Mouse (Mus musculus) olfactory bulb, adult 2 months (tissue): Measurements from ENCODE around the gene Tnfaip1. TPM values are rescaled to one million over a fixed set of nuclear protein-coding genes. Genes with fewer than 3 reads are reported as not detected.

Source experiments
- H3K27ac ChIP-seq: fragments of 200-500 bp; 2 replicates; pipeline ENCODE4 v1.5.1; 2012; ENCODE audit warnings: low read depth, low read length; ENCODE audit not compliant: insufficient read depth
- H3K4me1 ChIP-seq: fragments of 200-500 bp; 2 replicates; pipeline ENCODE4 v1.6.1; 2012; ENCODE audit warnings: low read length; ENCODE audit not compliant: control insufficient read depth, insufficient read depth
- H3K4me3 ChIP-seq: fragments of 200-500 bp; 2 replicates; pipeline ENCODE4 v1.5.1; 2012; ENCODE audit warnings: mild to moderate bottlenecking, low read depth, low read length, moderate library complexity; ENCODE audit not compliant: insufficient read depth
- CTCF ChIP-seq: fragments of 200-500 bp; IDR thresholded peaks from 2 replicates; pipeline ENCODE4 v1.5.1; 2012; ENCODE audit warnings: low read depth, mild to moderate bottlenecking, low read length, moderate library complexity; ENCODE audit not compliant: insufficient read depth
- POLR2A ChIP-seq: fragments of 200-500 bp; IDR thresholded peaks from 2 replicates; pipeline ENCODE4 v1.6.1; 2012; ENCODE audit warnings: mild to moderate bottlenecking, low read depth, low read length, moderate library complexity; ENCODE audit not compliant: insufficient read depth
- WGBS: fragments of 180-500 bp; shearing (Covaris S2); methylation state at CpG from one replicate; pipeline ENCODE4 v1.1.7; 2018; 5-methylcytosine and 5-hydroxymethylcytosine counted together
- polyA plus RNA-seq: library from polyadenylated mRNA; stranded (reverse); fragments of >200 nt; gene quantifications from 2 replicates; pipeline ENCODE4 v1.2.4, GENCODE M21; 2012; ENCODE audit warnings: low replicate concordance; ENCODE audit not compliant: missing spikeins, insufficient read depth, insufficient read length

Tnfaip1 gene
- polyA plus RNA-seq, 1 experiment, result not detected

DNA sequence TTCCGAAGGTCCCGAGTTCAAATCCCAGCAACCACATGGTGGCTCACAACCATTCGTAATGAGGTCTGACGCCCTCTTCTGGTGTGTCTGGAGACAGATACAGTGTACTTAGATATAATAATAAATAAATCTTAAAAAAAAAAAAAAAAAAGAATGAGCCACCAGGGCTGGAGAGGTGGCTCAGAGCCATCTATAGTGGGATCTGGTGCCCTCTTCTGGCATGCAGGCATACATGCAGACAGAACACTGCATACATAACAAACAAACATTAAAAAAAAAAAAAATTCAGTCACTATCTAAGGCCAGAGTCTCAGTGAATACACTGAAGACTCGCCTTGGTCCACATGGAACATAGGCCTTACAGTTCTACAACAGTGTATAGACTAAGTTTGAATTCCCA lies 27.0 kb downstream of the Tnfaip1 start:
- 80% methylated on average over 5 of the region's 5 CpGs for WGBS
- Histone ChIP-seq H3K4me3 (no peak overlapping the region), H3K4me1 (no peaks in the 10 kb centered on the region), H3K27ac (no peak overlapping the region)
- TF ChIP-seq POLR2A (no peak), CTCF (no peak)

DNA sequence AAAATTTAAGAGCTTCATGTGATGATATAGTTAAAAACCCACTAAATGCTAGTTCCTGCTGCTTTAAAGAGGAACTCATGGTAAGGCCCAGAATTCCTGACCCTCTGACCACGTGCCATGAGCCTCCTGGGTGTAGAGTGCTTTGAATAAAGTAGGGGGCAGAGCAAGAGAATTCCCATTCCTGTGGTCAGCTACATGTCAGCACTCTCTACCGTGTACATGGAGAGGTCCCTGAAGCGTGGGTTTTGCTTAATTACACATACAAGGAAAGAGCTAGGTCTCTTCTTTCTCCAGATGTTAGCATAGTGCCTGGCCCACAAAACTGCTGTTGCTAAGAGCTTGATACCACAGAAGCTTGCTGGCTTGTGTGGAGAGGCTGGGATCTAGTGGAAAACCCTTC lies 30.7 kb downstream of the Tnfaip1 start:
- no peak overlapping the region for H3K4me3 ChIP-seq
- H3K27ac ChIP-seq, result no peak overlapping the region
- H3K4me1 ChIP-seq, result no peaks in the 10 kb centered on the region
- 78% methylated on average over 3 of the region's 3 CpGs for WGBS
- TF ChIP-seq CTCF (no peak), POLR2A (no peak)

DNA sequence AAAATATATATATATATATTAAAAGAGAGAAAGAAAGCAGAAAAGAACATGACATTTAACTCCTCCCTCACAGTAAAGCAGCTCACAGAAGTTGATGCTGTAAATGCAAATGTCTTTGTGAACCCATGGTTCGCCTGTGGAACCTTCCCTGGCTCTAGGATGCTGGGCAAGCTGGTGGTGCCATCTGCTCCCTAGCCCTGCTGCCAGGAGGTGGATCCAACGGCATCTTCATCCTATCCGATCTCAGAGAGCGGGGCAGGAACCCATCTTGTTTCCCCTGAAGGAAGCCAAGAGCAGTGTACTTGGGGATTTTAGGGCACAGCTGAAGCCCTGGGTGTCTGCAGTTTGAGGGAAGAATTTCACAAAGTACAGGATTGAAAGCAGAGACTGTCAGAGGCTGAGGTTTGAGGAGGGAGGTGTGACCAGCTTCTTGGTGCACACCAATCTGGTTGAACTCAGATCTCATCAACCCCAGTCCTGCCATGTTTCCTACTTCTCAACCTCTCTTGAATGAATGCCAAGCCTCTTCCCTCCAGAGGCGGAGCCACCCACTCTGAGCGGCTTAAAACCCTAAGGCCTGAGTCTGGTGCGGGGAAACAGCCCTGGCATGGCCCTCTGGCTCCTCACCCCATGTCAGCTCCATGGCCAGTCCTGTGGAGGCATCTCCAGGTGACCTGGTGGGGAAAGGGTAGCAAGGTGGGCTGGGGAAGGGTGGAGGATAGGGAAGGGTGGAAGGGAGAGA lies 33.1 kb downstream of the Tnfaip1 start, which contains the start of gene Sebox:
Sebox (plus strand) TSS at position 539 of the 742 bp plus-strand sequence.
- Histone ChIP-seq H3K4me1 (no peaks in the 10 kb centered on the region), H3K4me3 (no peak within 1 kb of the TSS), H3K27ac (no peak within 1 kb of the TSS)
- TF ChIP-seq CTCF (no peak), POLR2A (no peak)
- 59% methylated on average over 7 of the region's 7 CpGs for WGBS

DNA sequence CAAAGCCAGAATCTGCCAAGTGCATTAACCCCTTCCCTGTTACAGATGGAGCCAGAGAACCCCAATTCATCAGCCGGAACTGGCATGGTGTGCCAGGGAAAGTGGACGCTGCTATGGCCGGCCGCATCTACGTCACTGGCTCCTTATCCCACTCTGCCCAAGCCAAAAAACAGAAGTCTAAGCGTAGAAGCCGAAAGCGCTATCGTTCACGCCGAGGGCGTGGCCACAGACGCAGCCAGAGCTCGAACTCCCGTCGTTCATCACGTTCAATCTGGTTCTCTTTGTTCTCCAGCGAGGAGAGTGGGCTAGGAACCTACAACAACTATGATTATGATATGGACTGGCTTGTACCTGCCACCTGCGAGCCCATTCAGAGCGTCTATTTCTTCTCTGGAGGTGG lies 34.6 kb downstream of the Tnfaip1 start:
- WGBS, result 80% methylated on average over 20 of the region's 20 CpGs
- no peak for TF ChIP-seq CTCF

DNA sequence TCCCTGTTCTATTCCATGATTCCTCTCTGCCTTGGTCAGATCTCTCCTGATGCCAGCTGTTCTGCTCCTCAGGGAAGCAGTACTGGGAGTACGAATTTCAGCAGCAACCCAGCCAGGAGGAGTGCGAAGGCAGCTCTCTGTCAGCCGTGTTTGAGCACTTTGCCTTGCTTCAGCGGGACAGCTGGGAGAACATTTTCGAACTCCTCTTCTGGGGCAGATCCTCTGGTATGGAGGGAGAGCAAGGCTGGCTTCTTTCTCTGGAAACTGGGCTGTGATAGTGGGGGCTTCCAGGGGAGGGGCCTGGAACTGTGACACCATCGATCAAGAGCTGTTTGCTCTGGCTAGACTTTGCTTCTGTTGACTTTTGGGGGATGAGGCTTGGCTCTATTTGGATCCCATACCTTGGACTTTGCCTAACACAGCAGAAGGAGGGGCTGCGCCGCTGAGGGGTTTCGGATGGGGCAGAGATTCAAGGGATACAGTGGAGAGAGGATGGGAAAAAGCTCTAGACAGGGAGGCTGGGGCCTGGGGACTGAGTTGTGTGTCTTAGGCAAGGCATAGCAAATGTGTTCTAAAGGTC lies 35.4 kb downstream of the Tnfaip1 start:
- Histone ChIP-seq H3K4me3 (peak overlapping the region; percentile 8; the same call in 1 of the 2 replicates), H3K27ac (no peak overlapping the region), H3K4me1 (peaks cover 2% of the 10 kb centered on the region)
- TF ChIP-seq CTCF (no peak), POLR2A (no peak)
- WGBS, result 75% methylated on average over 9 of the region's 9 CpGs

More for the DNA sequence above, 34.6 kb downstream of the Tnfaip1 start:
- Histone ChIP-seq H3K4me3 (no peak overlapping the region), H3K27ac (no peak overlapping the region), H3K4me1 (no peaks in the 10 kb centered on the region)

DNA sequence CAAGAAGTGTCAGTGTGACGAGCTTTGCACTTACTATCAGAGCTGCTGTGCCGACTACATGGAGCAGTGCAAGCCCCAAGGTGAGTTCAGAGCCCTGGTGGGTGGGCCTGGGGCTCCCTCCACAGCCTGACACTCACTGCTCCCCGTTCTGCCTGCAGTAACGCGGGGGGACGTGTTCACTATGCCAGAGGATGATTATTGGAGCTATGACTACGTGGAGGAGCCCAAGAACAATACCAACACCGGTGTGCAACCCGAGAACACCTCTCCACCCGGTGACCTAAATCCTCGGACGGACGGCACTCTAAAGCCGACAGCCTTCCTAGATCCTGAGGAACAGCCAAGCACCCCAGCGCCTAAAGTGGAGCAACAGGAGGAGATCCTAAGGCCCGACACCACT lies 36.6 kb downstream of the Tnfaip1 start:
- peaks cover 3% of the 10 kb centered on the region for H3K4me1 ChIP-seq
- TF ChIP-seq POLR2A (no peak), CTCF (no peak)
- WGBS, result 56% methylated on average over 16 of the region's 16 CpGs
- no peak overlapping the region for H3K27ac ChIP-seq
- peak overlapping the region; percentile 24; the same call in 1 of the 2 replicates for H3K4me3 ChIP-seq

DNA sequence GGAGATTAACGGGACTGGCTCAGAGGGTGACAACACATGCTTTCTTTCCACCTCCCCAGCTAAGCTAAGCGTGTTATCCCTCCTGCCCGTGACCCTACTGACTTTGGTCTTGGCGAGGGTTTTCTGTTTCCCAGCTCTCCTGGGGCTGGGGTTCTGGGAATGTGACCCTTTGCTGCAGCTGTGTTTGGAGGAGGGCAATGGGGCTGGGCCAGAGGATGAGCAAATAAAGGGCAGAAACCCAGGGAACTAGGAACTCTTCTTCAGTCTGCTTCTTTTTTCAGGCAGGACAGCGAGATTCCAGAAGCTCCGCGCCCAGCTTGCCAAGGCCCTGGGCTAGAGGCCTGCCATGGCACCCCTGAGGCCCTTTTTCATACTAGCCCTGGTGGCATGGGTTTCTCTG lies 37.1 kb downstream of the Tnfaip1 start, which contains the start of gene Vtn:
Vtn (plus strand) TSS at position 88 of the 400 bp plus-strand sequence.
- no peak for TF ChIP-seq CTCF
- TF ChIP-seq POLR2A, result no peak
- WGBS, result 72% methylated on average over 7 of the region's 7 CpGs
- Histone ChIP-seq H3K27ac (peak within 1 kb of the TSS; percentile 91), H3K4me1 (peaks cover 5% of the 10 kb centered on the region), H3K4me3 (peak within 1 kb of the TSS; percentile 91)

DNA sequence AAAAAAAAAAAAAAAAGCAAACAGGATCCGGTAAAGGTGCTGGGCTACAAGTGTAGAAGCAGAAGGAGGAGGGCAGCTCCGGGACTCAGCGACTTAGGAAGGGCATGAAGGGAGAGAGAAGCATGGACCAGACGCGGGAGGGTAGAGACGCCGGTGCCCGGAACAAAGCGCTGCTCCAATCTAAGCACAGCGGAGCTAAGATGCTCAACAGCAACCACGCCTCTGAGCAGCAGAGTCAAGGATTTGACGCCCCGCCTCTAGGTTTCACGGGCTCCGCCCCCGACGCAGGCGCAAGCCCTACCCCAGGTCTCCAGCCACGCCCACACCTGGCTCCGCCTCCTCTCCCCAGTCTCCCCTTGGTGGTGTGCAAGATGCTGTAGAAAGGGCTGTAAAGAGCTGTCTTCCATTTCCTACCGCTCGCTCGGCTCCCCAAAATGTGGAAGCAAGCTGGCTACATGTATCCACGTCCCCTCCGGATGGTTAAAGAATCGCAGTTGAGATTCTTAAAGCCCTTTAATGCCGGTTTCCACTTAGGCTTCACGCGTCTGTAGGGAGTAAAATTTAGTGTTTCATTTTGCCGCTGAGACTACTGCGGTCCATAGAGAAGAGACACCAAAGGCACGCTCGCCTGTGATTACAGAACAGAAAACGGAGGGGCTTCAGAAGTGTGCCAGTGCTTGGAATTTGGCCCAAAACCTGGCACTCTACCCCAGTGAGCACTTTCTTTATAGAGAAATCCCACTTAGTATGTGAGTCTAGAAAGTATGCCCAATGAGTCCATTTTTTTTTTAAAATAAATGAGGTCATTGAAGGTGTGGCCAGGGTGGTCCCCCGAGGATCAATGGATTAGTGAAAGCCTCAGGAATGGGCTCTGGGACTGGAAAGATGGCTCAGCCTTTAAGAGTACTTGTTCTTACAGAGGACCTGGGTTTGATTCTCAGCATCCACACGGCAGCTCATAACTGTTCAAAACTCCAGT lies 38.3 kb downstream of the Tnfaip1 start, which contains the start of gene Sarm1:
Sarm1 (minus strand) TSS at position 211 of the 979 bp plus-strand sequence.
- H3K27ac ChIP-seq, result peak within 1 kb of the TSS; percentile 91
- TF ChIP-seq POLR2A (peak; percentile 84), CTCF (no peak)
- 2% methylated on average over 36 of the region's 36 CpGs for WGBS

DNA sequence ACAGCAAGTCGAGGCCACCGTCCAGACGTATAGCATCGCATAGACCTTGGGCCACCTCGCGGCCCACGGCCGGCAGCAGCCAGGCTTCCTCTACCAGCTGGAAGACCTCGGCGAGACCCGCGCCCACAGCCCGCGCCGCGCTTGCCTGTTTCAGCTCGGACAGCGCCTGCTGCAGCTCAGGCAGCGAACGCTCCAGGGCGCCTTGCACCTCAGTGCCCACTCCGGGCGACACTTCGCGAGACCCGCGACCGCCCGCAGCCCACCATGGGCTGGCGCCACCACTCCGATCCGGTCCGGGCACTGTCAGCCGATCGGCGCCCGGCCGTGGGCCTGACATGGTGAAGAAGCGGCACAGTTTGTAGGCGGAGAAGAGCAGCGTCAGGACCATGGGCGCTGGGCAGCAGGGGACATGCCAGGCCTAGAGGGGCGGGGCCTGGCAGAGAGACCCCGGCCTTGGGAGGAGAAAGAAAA lies 39.0 kb downstream of the Tnfaip1 start:
- Histone ChIP-seq H3K4me3 (peak overlapping the region; percentile 91), H3K4me1 (peaks cover 5% of the 10 kb centered on the region), H3K27ac (peak overlapping the region; percentile 84)
- under 1% methylated on average over 44 of the region's 44 CpGs for WGBS
- no peak for TF ChIP-seq POLR2A
- TF ChIP-seq CTCF, result no peak

More for the DNA sequence above, 38.3 kb downstream of the Tnfaip1 start, which contains the start of gene Sarm1:
- H3K4me1 ChIP-seq, result peaks cover 5% of the 10 kb centered on the region
- H3K4me3 ChIP-seq, result peak within 1 kb of the TSS; percentile 91
